Mouse (Mus musculus) erythroid progenitor cell, adult 5-6 weeks (primary cell): Measurements from ENCODE around the gene Cartpt. TPM values are rescaled to one million over a fixed set of nuclear protein-coding genes. Genes with fewer than 3 reads are reported as not detected.
"Not testable (repeated sequence)": the region's sequence is repeated elsewhere in the genome, so short reads cannot be mapped to it uniquely, and the experiment has no call there.

ENCODE experiments used
- ATAC-seq: replicated peaks from 2 replicates; pipeline ENCODE4 v1.8.0; 2016; ENCODE audit warnings: moderate number of reproducible peaks, mild to moderate bottlenecking, moderate TSS enrichment, inconsistent platforms; ENCODE audit not compliant: poor library complexity, low FRiP score, severe bottlenecking
- total RNA-seq, 2 experiments: library from RNA; stranded (forward) in 1 of 2; stranded (reverse) in 1 of 2; fragments of 150-400 nt in 1 of 2; fragments of 186-747, 209-891 nt in 1 of 2; gene quantifications; 2 replicates each; pipeline versions ENCODE4 v1.2.3 to v1.2.4; 2015 to 2017; ENCODE audit warnings: low replicate concordance in 2 of 2

Gene Cartpt
- total RNA-seq, 2 experiments from 2014 or later = not detected

- no peak for ATAC-seq
These were observed 41.8 kb downstream of the Cartpt start for GRCm38 (mm10) chr13:99859082-99859481.

- no peak for ATAC-seq
These were observed 43.0 kb downstream of the Cartpt start for GRCm38 (mm10) chr13:99857879-99858278.

GRCm38 (mm10) chr13:99857336-99857735 is 43.6 kb downstream of the Cartpt start:
- no peak for ATAC-seq

GRCm38 (mm10) chr13:99855229-99855628 is 45.7 kb downstream of the Cartpt start:
- no peak for ATAC-seq

- ATAC-seq = no peak
These were observed 47.8 kb downstream of the Cartpt start for GRCm38 (mm10) chr13:99853131-99853530.

- ATAC-seq = not testable (repeated sequence)
These were observed 48.5 kb downstream of the Cartpt start for GRCm38 (mm10) chr13:99852416-99852815.

GRCm38 (mm10) chr13:99851026-99851425 is 49.9 kb downstream of the Cartpt start:
- no peak for ATAC-seq

GRCm38 (mm10) chr13:99849597-99849996 is 51.3 kb downstream of the Cartpt start:
- no peak for ATAC-seq

Other genes with a start within 250 kb of the Cartpt start
- gene Mccc2, start 114.5 kb upstream of the Cartpt start, total RNA-seq (2015; ENCODE audit: low replicate concordance) = 10.9 TPM in 1 of 2 replicates, not detected in the other
- 0.77 and 3.0 TPM in 2 replicates for gene Mccc2, start 114.5 kb upstream of the Cartpt start, total RNA-seq (2017; ENCODE audit: low replicate concordance)
- gene Bdp1, start 203.0 kb upstream of the Cartpt start, total RNA-seq (2015; ENCODE audit: low replicate concordance) = 25.9 and 26.8 TPM in 2 replicates
- 55.7 and 56.3 TPM in 2 replicates for gene Bdp1, start 203.0 kb upstream of the Cartpt start, total RNA-seq (2017; ENCODE audit: low replicate concordance)
- 13.0 TPM in 1 of 2 replicates, not detected in the other for gene Serf1, start 206.9 kb upstream of the Cartpt start, total RNA-seq (2015; ENCODE audit: low replicate concordance)
- not detected in 2 replicates for gene Serf1, start 206.9 kb upstream of the Cartpt start, total RNA-seq (2017; ENCODE audit: low replicate concordance)
- gene Smn1, start 223.8 kb upstream of the Cartpt start, total RNA-seq (2015; ENCODE audit: low replicate concordance) = 19.3 and 34.2 TPM in 2 replicates
- gene Smn1, start 223.8 kb upstream of the Cartpt start, total RNA-seq (2017; ENCODE audit: low replicate concordance) = 1.7 and 28.6 TPM in 2 replicates